Mouse (Mus musculus): ENCODE results near the gene Fndc3b.

GRCm38 (mm10) chr3:27545651-27546050 lies 165.5 kb downstream of the Fndc3b start:
- TF ChIP-seq ZMIZ1 (IDR thresholded peaks at IDR 0.05; ENCODE audit: low read depth, low read length), result no peak
- TF ChIP-seq ZC3H11A (IDR thresholded peaks at IDR 0.05; ENCODE audit: low read depth, low read length), result no peak
- TF ChIP-seq ETS1 (conservative IDR thresholded peaks at IDR 0.05; ENCODE audit: low read depth, low read length), result no peak
- no peak for TF ChIP-seq POLR2A (IDR thresholded peaks at IDR 0.05; ENCODE audit: low read depth, low read length)
- TF ChIP-seq CTCF (conservative IDR thresholded peaks at IDR 0.05 in 1 of 2, IDR thresholded peaks at IDR 0.05 in 1 of 2; ENCODE audit: low read depth in 2 of 2, low read length in 2 of 2), result no peak
- TF ChIP-seq CHD1 (IDR thresholded peaks at IDR 0.05; ENCODE audit: low read depth, low read length), result no peak
- no peak for TF ChIP-seq MAX (IDR thresholded peaks at IDR 0.05; ENCODE audit: low read length)
- TF ChIP-seq ELF1 (IDR thresholded peaks at IDR 0.05; ENCODE audit: low read depth, low read length), result no peak
- no peak for TF ChIP-seq USF1 (IDR thresholded peaks at IDR 0.05; ENCODE audit: low read depth, low read length)
- no peak for TF ChIP-seq JUND (conservative IDR thresholded peaks at IDR 0.05; ENCODE audit: low read depth, low read length)
- TF ChIP-seq BHLHE40 (IDR thresholded peaks at IDR 0.05; ENCODE audit: low read depth, low read length), result no peak
- no peak for TF ChIP-seq MAFK (IDR thresholded peaks at IDR 0.05; ENCODE audit: insufficient replicate concordance, low read length)
- TF ChIP-seq EP300 (IDR thresholded peaks at IDR 0.05; ENCODE audit: low read length), result no peak
- no peak for TF ChIP-seq HCFC1 (IDR thresholded peaks at IDR 0.05; ENCODE audit: low read depth, low read length)
